Mouse (Mus musculus) stomach, embryonic 14.5 days (tissue): ENCODE measurements around the gene Sipa1l1. TPM values are rescaled to one million over a fixed set of nuclear protein-coding genes. Genes with fewer than 3 reads are reported as not detected.

Source experiments
- ATAC-seq: fragments of 200-750 bp; cut with Nextera tagmentation; 2 replicates; pipeline ENCODE4 v1.8.0; 2017; ENCODE audit warnings: low read depth, moderate TSS enrichment; ENCODE audit not compliant: insufficient number of reproducible peaks, insufficient read depth, low FRiP score
- H3K27ac ChIP-seq: fragments of 300-500 bp; sonication (generic); 2 replicates; pipeline ENCODE4 v1.5.1; 2014; ENCODE audit warnings: mild to moderate bottlenecking, low read length, moderate library complexity, mixed read lengths
- H3K27me3 ChIP-seq: fragments of 300-500 bp; sonication (generic); 2 replicates; pipeline ENCODE4 v1.6.1; 2014; ENCODE audit warnings: low read length, control low read depth, mixed read lengths; ENCODE audit not compliant: control insufficient read depth, insufficient read depth
- H3K36me3 ChIP-seq: fragments of 300-500 bp; sonication (generic); 2 replicates; pipeline ENCODE4 v1.6.1; 2014; ENCODE audit warnings: mild to moderate bottlenecking, control low read depth, low read length, moderate library complexity, mixed read lengths; ENCODE audit not compliant: control insufficient read depth, insufficient read depth
- H3K4me1 ChIP-seq: fragments of 300-500 bp; sonication (generic); 2 replicates; pipeline ENCODE4 v1.6.1; 2014; ENCODE audit warnings: low read length, control low read depth, mixed read lengths; ENCODE audit not compliant: control insufficient read depth, insufficient read depth
- H3K4me2 ChIP-seq: fragments of 300-500 bp; sonication (generic); replicated peaks from 2 replicates; pipeline ENCODE4 v1.6.1; 2014; ENCODE audit warnings: low read depth, low read length, control low read depth
- H3K4me3 ChIP-seq: fragments of 300-500 bp; sonication (generic); 2 replicates; pipeline ENCODE4 v1.5.1; 2014; ENCODE audit warnings: low read depth, low read length, control low read depth
- H3K9ac ChIP-seq: fragments of 300-500 bp; sonication (generic); replicated peaks from 2 replicates; pipeline ENCODE4 v1.6.1; 2014; ENCODE audit warnings: low read depth, mild to moderate bottlenecking, control low read depth, low read length, moderate library complexity, mixed read lengths
- H3K9me3 ChIP-seq: fragments of 300-500 bp; sonication (generic); 2 replicates; pipeline ENCODE4 v1.6.1; 2016; ENCODE audit warnings: low read depth, low read length, control low read depth; ENCODE audit not compliant: control insufficient read depth
- WGBS: fragments of 180-500 bp; shearing (Covaris S2); extraction: QIAGEN DNeasy Blood & Tissue Kit; methylation state at CpG from one replicate; pipeline ENCODE4 v1.1.7; 2014; 5-methylcytosine and 5-hydroxymethylcytosine counted together
- polyA plus RNA-seq: library from polyadenylated mRNA; unstranded; fragments of >200 nt; fragmentation: Nextera tagmentation; extraction: Ambion mirVana; gene quantifications from 2 replicates; pipeline ENCODE4 v1.2.1, GENCODE M21; 2014

Sipa1l1 gene
- polyA plus RNA-seq, 1 experiment from 2014 or later, result 44.0 TPM

DNA sequence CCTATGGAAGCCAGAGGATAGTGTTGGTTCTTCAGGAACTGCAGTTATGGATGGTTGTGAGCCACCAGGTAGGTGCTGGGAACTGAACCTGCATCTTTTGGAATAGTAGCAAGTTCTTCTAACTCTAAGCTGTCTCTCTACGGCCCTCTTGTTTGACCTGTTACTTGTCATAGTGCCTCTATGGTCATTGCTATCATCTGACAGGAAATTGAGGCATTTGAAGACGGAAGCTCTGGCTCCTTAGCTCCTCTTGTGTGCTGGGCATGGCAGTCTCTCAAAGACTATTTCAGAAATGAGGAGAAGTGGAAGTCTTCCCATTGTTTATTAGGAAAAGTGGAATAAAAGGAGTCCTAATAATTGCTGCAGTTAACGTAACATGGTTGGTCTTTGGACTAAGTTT lies 38.9 kb downstream of the Sipa1l1 start:
- Histone ChIP-seq H3K9ac (no peak overlapping the region), H3K27me3 (no peaks in the 10 kb centered on the region), H3K27ac (no peak overlapping the region), H3K4me1 (no peaks in the 10 kb centered on the region), H3K9me3 (no peaks in the 10 kb centered on the region), H3K36me3 (no peaks in the 10 kb centered on the region), H3K4me2 (no peak overlapping the region), H3K4me3 (no peak overlapping the region)
- 81% methylated on average over 3 of the region's 3 CpGs for WGBS
- no peak for ATAC-seq

DNA sequence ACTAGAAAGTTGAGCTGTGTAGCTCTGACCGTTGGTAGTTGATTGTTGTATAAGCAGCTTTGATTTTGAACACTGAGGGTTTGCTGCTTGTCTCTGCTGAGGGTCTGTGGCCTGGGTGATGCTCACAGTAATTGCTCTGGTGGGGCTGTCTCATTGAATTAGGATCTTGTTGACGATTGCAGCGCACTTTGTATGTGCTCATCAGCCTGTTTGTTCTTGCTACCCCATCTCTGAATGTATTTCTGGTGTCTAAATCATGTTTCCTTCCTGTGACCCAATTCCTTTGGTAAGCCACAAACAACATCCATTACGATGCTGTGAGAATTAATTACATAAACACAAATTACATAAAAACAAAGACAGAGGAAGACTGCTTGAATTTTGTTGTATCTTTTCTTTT lies 39.5 kb downstream of the Sipa1l1 start:
- no peaks in the 10 kb centered on the region for H3K4me1 ChIP-seq
- H3K27me3 ChIP-seq, result no peaks in the 10 kb centered on the region
- H3K9ac ChIP-seq, result no peak overlapping the region
- H3K4me2 ChIP-seq, result no peak overlapping the region
- no peak overlapping the region for H3K27ac ChIP-seq
- H3K9me3 ChIP-seq, result no peaks in the 10 kb centered on the region
- no peaks in the 10 kb centered on the region for H3K36me3 ChIP-seq
- WGBS, result 88% methylated on average over 4 of the region's 4 CpGs
- no peak for ATAC-seq
- no peak overlapping the region for H3K4me3 ChIP-seq

- WGBS, result 10% methylated on average over 2 of the region's 2 CpGs
- no peaks in the 10 kb centered on the region for H3K9me3 ChIP-seq
- H3K9ac ChIP-seq, result no peak overlapping the region
- H3K27me3 ChIP-seq, result no peaks in the 10 kb centered on the region
- no peaks in the 10 kb centered on the region for H3K36me3 ChIP-seq
- no peak for ATAC-seq
- H3K4me3 ChIP-seq, result no peak overlapping the region
- H3K4me2 ChIP-seq, result no peak overlapping the region
- H3K27ac ChIP-seq, result no peak overlapping the region
- H3K4me1 ChIP-seq, result no peaks in the 10 kb centered on the region
Measured at GRCm38 (mm10) chr12:82209753-82210152, 40.6 kb downstream of the Sipa1l1 start.

GRCm38 (mm10) chr12:82213056-82213455 lies 43.9 kb downstream of the Sipa1l1 start:
- no peaks in the 10 kb centered on the region for H3K9me3 ChIP-seq
- ATAC-seq, result no peak
- no peak overlapping the region for H3K27ac ChIP-seq
- 74% methylated on average over 2 of the region's 2 CpGs for WGBS
- H3K9ac ChIP-seq, result no peak overlapping the region
- H3K4me2 ChIP-seq, result no peak overlapping the region
- H3K4me1 ChIP-seq, result no peaks in the 10 kb centered on the region
- no peaks in the 10 kb centered on the region for H3K27me3 ChIP-seq
- no peak overlapping the region for H3K4me3 ChIP-seq
- H3K36me3 ChIP-seq, result no peaks in the 10 kb centered on the region

GRCm38 (mm10) chr12:82214916-82215315 lies 45.8 kb downstream of the Sipa1l1 start:
- Histone ChIP-seq H3K4me1 (no peaks in the 10 kb centered on the region), H3K9ac (no peak overlapping the region), H3K27ac (no peak overlapping the region), H3K4me3 (no peak overlapping the region), H3K27me3 (no peaks in the 10 kb centered on the region), H3K9me3 (no peaks in the 10 kb centered on the region), H3K4me2 (no peak overlapping the region), H3K36me3 (no peaks in the 10 kb centered on the region)
- WGBS, result 68% methylated on average over 5 of the region's 5 CpGs
- no peak for ATAC-seq

GRCm38 (mm10) chr12:82216801-82217553 lies 47.9 kb downstream of the Sipa1l1 start:
- Histone ChIP-seq H3K36me3 (no peaks in the 10 kb centered on the region), H3K9me3 (no peaks in the 10 kb centered on the region), H3K4me2 (no peak overlapping the region), H3K4me3 (no peak overlapping the region), H3K27me3 (no peaks in the 10 kb centered on the region), H3K9ac (no peak overlapping the region), H3K4me1 (no peaks in the 10 kb centered on the region), H3K27ac (no peak overlapping the region)
- WGBS, result 69% methylated on average over 6 of the region's 6 CpGs
- no peak for ATAC-seq

DNA sequence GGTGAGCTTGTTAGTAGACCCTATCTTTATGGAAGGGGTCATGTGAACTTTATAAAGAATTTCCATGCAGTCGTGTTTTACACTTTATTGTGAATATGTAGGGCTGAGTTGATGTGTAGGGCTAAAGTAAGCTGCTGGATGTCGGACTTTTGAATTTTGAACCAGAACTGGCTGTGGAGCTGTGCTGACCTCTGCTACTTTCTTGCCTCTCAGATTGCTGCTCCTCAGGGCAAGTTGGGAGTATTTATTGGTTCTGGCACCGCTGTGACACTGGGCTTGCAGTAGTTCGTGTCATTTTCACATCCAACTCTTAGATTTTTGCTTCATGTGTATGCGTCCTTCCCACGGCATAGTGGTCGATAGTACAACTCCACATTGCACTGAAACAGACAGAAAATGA lies 49.1 kb downstream of the Sipa1l1 start:
- no peak overlapping the region for H3K4me3 ChIP-seq
- no peaks in the 10 kb centered on the region for H3K36me3 ChIP-seq
- WGBS, result 88% methylated on average over 7 of the region's 7 CpGs
- H3K4me2 ChIP-seq, result no peak overlapping the region
- no peak overlapping the region for H3K9ac ChIP-seq
- no peaks in the 10 kb centered on the region for H3K9me3 ChIP-seq
- no peak overlapping the region for H3K27ac ChIP-seq
- ATAC-seq, result no peak
- no peaks in the 10 kb centered on the region for H3K4me1 ChIP-seq
- H3K27me3 ChIP-seq, result no peaks in the 10 kb centered on the region

GRCm38 (mm10) chr12:82220367-82221089 lies 51.4 kb downstream of the Sipa1l1 start:
- no peaks in the 10 kb centered on the region for H3K27me3 ChIP-seq
- no peak overlapping the region for H3K4me3 ChIP-seq
- H3K9me3 ChIP-seq, result no peaks in the 10 kb centered on the region
- H3K9ac ChIP-seq, result no peak overlapping the region
- H3K36me3 ChIP-seq, result no peaks in the 10 kb centered on the region
- 73% methylated on average over 5 of the region's 5 CpGs for WGBS
- no peaks in the 10 kb centered on the region for H3K4me1 ChIP-seq
- H3K4me2 ChIP-seq, result no peak overlapping the region
- no peak for ATAC-seq
- no peak overlapping the region for H3K27ac ChIP-seq
